Mouse (Mus musculus) liver, embryonic 11.5 days (tissue): ENCODE results near the gene Ugt1a8. TPM values are rescaled to one million over a fixed set of nuclear protein-coding genes. Genes with fewer than 3 reads are reported as not detected.
A peak's percentile ranks its signal among the peaks of the same experiment; 100 is the strongest.

Source experiments
- ATAC-seq: fragments of 200-750 bp; cut with Nextera tagmentation; replicated peaks from 2 replicates; pipeline ENCODE4 v1.8.0; 2017; ENCODE audit warnings: moderate number of reproducible peaks, mild to moderate bottlenecking, moderate TSS enrichment, moderate library complexity; ENCODE audit not compliant: low FRiP score
- DNase-seq: peaks from one replicate; pipeline ENCODE4 v3.0.0-alpha.2; 2017; ENCODE audit warnings: low spot score
- H3K27ac ChIP-seq: fragments of 300-500 bp; sonication (generic); 2 replicates; pipeline ENCODE4 v1.5.1; 2014; ENCODE audit warnings: mild to moderate bottlenecking, low read depth, low read length, control low read depth
- H3K27me3 ChIP-seq: fragments of 300-500 bp; sonication (generic); replicated peaks from 2 replicates; pipeline ENCODE4 v1.6.1; 2014; ENCODE audit warnings: low read length, mixed read lengths; ENCODE audit not compliant: control insufficient read depth, insufficient read depth
- H3K36me3 ChIP-seq: fragments of 300-500 bp; sonication (generic); 2 replicates; pipeline ENCODE4 v1.6.1; 2014; ENCODE audit warnings: mild to moderate bottlenecking, low read length, moderate library complexity, mixed read lengths; ENCODE audit not compliant: control insufficient read depth, insufficient read depth
- H3K4me1 ChIP-seq: fragments of 300-500 bp; sonication (generic); replicated peaks from 2 replicates; pipeline ENCODE4 v1.6.1; 2014; ENCODE audit warnings: low read length, mixed read lengths; ENCODE audit not compliant: control insufficient read depth, insufficient read depth
- H3K4me2 ChIP-seq: fragments of 300-500 bp; sonication (generic); 2 replicates; pipeline ENCODE4 v1.6.1; 2014; ENCODE audit warnings: mild to moderate bottlenecking, control low read depth, moderate library complexity
- H3K4me3 ChIP-seq: fragments of 300-500 bp; sonication (generic); 2 replicates; pipeline ENCODE4 v1.5.1; 2014; ENCODE audit warnings: low read depth, low read length, control low read depth
- H3K9ac ChIP-seq: fragments of 300-500 bp; sonication (generic); 2 replicates; pipeline ENCODE4 v1.6.1; 2014; ENCODE audit warnings: low read depth, low read length, control low read depth
- H3K9me3 ChIP-seq: fragments of 300-500 bp; sonication (generic); 2 replicates; pipeline ENCODE4 v1.6.1; 2016; ENCODE audit warnings: low read length, inconsistent platforms, mixed read lengths; ENCODE audit not compliant: control insufficient read depth
- WGBS: fragments of 180-500 bp; shearing (Covaris S2); extraction: QIAGEN DNeasy Blood & Tissue Kit; methylation state at CpG from one replicate; pipeline ENCODE4 v1.1.7; 2014; 5-methylcytosine and 5-hydroxymethylcytosine counted together
- polyA plus RNA-seq: library from polyadenylated mRNA; unstranded; fragments of >200 nt; fragmentation: Nextera tagmentation; extraction: Ambion mirVana; gene quantifications from 2 replicates; pipeline ENCODE4 v1.2.1, GENCODE M21; 2014

The Ugt1a8 gene
- polyA plus RNA-seq, 1 experiment from 2014 or later, result not detected

DNA sequence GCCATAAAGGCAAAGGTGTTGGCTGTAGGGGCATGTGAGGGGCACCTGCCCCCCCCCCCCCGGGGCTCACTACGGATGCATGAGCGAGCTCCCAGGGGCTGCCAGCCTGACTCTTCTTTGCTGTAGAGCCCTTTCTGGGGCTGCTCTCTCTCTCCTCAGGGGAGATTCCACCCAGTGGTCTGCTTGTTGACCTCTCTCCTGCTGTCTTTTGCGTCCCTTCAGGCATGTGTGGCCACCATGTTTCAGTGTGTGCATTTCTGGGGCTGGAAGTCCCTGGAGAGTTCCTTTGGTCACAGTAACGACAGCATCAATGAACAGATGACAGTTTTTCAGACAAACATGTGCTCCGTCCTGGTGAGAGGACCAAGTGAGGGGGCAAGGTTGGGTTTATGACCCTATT is 170.7 kb downstream of the Ugt1a8 start:
- peaks cover 44% of the 10 kb centered on the region for H3K9me3 ChIP-seq
- no peak overlapping the region for H3K27ac ChIP-seq
- 69% methylated on average over 6 of the region's 6 CpGs for WGBS
- no peak overlapping the region for H3K4me3 ChIP-seq
- no peak overlapping the region for H3K9ac ChIP-seq
- peaks cover 28% of the 10 kb centered on the region for H3K36me3 ChIP-seq
- DNase-seq, result no peak
- H3K4me1 ChIP-seq, result peaks cover 35% of the 10 kb centered on the region
- no peaks in the 10 kb centered on the region for H3K27me3 ChIP-seq
- ATAC-seq, result no peak
- no peak overlapping the region for H3K4me2 ChIP-seq

DNA sequence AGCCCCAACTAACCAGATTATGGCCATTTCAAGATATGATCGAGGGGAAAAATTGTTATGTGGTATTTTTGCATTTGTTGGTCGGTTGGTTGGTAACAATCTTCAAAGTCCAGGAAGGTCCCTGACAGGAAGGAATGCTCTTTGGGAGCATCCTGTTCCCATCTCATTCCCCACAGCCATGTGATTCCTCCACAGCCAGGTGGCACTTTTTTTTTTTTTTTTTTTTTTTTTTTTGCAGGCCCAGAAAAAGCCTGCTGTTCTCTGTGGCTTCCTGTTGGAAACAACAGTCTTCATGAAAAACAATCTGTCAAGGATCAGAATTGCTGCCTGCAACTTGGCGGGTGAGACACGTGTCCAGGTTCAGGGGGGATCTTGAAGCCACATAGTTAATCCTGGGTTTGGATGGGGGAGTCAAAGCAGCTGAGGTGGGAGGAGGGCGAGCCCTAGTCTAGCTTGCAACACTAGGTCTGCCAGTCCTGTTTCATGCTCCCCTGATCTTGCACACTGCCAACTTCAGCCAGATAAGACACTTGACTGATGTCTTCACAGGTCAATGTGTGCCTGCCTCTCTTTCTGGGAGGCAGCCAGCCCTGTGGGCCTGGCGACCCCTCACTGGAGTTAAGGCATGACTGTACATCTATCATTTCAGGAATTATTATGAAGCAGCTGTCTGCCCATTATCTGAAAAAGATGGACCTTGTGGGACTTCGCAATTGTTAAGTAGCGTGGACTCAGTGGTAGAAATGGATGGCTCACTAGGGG is 171.4 kb downstream of the Ugt1a8 start:
- Histone ChIP-seq H3K9me3 (peaks cover 41% of the 10 kb centered on the region), H3K4me2 (no peak overlapping the region), H3K36me3 (peaks cover 35% of the 10 kb centered on the region), H3K27me3 (no peaks in the 10 kb centered on the region), H3K9ac (no peak overlapping the region), H3K4me1 (peaks cover 35% of the 10 kb centered on the region), H3K4me3 (no peak overlapping the region), H3K27ac (no peak overlapping the region)
- ATAC-seq (peak; percentile 10), DNase-seq (peak; percentile 84)
- WGBS, result 58% methylated on average over 8 of the region's 8 CpGs

DNA sequence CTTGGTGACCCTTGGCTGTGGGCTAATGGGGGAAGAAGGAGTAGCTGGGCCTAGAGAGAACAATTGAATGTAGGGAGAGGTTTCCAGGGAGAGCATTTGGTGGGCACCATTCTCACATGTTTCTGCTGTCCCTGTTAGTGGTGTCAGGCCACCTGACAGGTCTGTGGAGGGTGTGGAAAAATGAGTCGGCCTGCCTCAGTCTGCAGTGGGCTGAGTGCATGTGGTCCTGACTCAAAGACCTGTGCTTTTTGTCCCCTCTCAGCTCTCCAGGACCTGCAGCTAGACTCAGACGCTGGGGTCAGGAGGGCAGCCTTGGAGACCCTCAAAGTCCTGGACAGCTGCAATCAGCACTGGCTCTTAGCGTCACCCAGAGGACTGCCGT is 172.0 kb downstream of the Ugt1a8 start:
- H3K27ac ChIP-seq, result no peak overlapping the region; the same call in 1 of the 2 replicates
- ATAC-seq, result peak; percentile 9
- 69% methylated on average over 4 of the region's 4 CpGs for WGBS

DNA sequence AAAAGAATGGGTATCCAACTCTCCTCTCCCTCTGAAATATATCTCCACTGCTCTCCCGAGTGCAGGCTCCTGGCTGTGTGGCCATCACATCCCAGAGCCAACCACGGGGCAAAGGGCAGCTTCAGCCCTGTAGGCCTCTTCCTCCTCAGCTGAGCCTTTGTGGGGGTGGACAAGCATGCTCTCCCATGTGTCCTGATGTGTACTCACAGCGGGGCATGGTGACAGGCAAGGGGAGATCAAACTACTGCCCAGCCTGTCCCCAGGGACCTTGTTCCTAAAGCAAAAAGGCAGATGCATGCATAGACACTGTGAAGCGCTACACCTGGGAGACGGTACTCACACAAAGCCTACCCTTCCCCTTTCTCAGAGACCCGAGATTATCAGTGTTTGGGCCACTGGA is 172.5 kb downstream of the Ugt1a8 start:
- H3K9ac ChIP-seq, result no peak overlapping the region
- H3K27me3 ChIP-seq, result no peaks in the 10 kb centered on the region
- no peak overlapping the region for H3K4me2 ChIP-seq
- peaks cover 35% of the 10 kb centered on the region for H3K4me1 ChIP-seq
- WGBS, result 73% methylated on average over 6 of the region's 6 CpGs
- H3K36me3 ChIP-seq, result peaks cover 45% of the 10 kb centered on the region
- no peak overlapping the region for H3K4me3 ChIP-seq
- DNase-seq (no peak), ATAC-seq (peak; percentile 27)
- H3K27ac ChIP-seq, result no peak overlapping the region; the same call in 1 of the 2 replicates
- peaks cover 34% of the 10 kb centered on the region for H3K9me3 ChIP-seq

More for the DNA sequence above, 172.0 kb downstream of the Ugt1a8 start:
- H3K4me1 ChIP-seq, result peaks cover 35% of the 10 kb centered on the region
- no peak for DNase-seq
- peaks cover 39% of the 10 kb centered on the region for H3K9me3 ChIP-seq
- no peak overlapping the region for H3K4me3 ChIP-seq
- H3K36me3 ChIP-seq, result peaks cover 41% of the 10 kb centered on the region
- H3K4me2 ChIP-seq, result no peak overlapping the region
- H3K9ac ChIP-seq, result no peak overlapping the region
- H3K27me3 ChIP-seq, result no peaks in the 10 kb centered on the region

DNA sequence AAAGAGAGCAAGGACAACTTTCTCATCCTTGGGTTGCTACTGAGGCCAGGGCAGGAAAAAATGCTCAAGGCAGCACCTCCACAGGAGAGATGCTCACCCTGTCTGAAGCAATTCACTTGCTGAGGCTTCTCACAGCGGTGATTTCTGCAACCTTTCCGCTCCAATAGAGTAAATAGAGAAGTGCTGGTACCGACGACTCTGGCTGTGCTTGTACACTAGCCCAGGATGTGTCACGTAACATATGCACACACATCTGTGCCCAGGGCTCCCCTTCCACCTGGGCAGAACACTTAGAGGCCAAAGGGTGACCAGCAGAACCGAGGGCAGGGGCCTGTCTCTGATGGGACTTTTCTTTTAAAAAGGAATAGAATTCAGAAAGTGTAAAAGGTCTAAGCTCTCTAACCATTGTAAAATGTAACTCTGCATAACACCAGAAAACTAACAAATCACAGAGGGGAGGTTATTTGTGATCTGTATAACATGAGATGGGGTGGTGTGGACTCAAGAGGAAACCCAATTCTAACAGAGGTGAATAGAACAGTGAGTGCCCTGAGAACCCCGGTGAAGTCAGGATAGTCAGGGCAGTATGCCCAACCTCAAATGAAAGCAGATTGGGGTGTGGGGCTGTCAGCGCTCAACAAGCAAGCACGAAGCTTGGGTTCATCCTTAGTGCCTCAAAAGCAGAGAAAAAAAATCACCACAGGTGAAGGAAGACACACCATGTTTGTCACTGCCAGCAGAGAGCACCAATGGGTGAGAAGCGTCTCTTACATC is 173.2 kb downstream of the Ugt1a8 start:
- no peak overlapping the region for H3K4me2 ChIP-seq
- no peak overlapping the region for H3K9ac ChIP-seq
- 78% methylated on average over 10 of the region's 10 CpGs for WGBS
- H3K36me3 ChIP-seq, result peaks cover 52% of the 10 kb centered on the region
- peaks cover 35% of the 10 kb centered on the region for H3K4me1 ChIP-seq
- no peaks in the 10 kb centered on the region for H3K27me3 ChIP-seq
- ATAC-seq (0 out of 2 replicates have a peak, but pooled peaks have one; percentile 0), DNase-seq (no peak)
- peaks cover 33% of the 10 kb centered on the region for H3K9me3 ChIP-seq
- no peak overlapping the region for H3K4me3 ChIP-seq
- no peak overlapping the region for H3K27ac ChIP-seq

DNA sequence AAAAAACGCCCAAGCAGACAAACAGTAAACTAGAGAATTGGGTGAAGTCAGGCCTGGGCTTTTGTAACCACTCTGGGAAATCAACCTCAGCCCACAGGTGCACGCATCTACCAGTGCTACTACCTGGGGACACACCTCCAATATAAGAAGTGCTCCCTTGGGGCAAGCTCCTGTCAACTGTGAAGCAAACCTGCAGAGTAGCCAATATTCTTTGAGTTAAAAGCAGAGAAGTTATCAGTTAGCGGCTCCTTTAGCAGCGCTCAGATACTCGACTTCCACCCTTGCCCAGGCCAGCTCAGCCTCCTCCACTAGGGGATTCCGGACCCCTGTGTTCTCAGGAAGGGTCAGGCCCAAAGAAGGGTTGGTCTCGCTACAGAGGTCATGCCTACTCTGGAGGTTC is 174.1 kb downstream of the Ugt1a8 start:
- Histone ChIP-seq H3K4me1 (peaks cover 35% of the 10 kb centered on the region), H3K9me3 (peaks cover 27% of the 10 kb centered on the region), H3K27me3 (no peaks in the 10 kb centered on the region), H3K4me2 (no peak overlapping the region), H3K9ac (no peak overlapping the region), H3K36me3 (peaks cover 61% of the 10 kb centered on the region), H3K4me3 (no peak overlapping the region), H3K27ac (no peak overlapping the region)
- DNase-seq (no peak), ATAC-seq (peak; percentile 8)
- WGBS, result 84% methylated on average over 7 of the region's 7 CpGs

DNA sequence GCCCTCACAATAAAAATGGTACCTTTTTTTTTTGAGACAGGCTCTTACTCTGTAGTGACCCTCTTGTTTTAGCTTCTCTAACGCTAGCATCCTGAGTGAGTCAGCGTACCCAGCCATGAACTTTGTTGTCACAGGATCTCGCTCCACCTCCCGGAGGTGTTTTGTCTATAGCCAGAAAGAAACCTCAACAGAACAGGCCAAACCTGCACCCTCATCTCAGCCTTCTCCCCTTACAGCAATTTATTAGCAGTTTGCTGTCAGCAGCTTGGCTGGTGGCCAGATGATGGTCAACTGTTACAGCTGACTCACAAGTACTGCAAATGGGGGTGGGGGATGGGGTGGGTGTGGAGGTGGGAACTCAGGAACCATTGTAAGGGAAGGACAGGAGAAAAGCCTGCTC is 174.6 kb downstream of the Ugt1a8 start:
- DNase-seq, result no peak
- 80% methylated on average over 4 of the region's 4 CpGs for WGBS

DNA sequence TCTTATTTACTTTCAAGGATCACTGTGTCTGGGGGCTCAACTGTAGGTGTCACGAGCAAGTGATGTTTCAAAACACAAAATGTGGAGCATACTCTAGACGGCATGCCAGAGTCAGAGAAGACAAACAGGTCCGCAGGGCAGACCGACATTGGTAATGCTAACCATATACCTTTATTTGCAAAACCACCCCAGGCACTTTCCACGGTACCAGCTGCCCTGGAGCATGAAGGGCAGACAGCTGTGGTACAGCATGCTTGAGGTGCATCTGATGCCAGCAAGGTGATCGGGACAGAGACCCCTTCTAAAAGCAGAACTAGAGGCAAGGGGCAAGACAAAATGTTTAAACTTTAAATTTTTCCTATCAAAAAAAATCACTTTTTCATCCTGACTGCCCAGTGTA is 175.3 kb downstream of the Ugt1a8 start:
- peaks cover 74% of the 10 kb centered on the region for H3K36me3 ChIP-seq
- H3K9ac ChIP-seq, result no peak overlapping the region
- DNase-seq (no peak), ATAC-seq (no peak)
- H3K4me2 ChIP-seq, result no peak overlapping the region
- H3K4me3 ChIP-seq, result no peak overlapping the region
- H3K9me3 ChIP-seq, result peaks cover 22% of the 10 kb centered on the region
- peaks cover 35% of the 10 kb centered on the region for H3K4me1 ChIP-seq
- no peaks in the 10 kb centered on the region for H3K27me3 ChIP-seq
- 74% methylated on average over 6 of the region's 6 CpGs for WGBS
- H3K27ac ChIP-seq, result no peak overlapping the region

More for the DNA sequence above, 174.6 kb downstream of the Ugt1a8 start:
- H3K9me3 ChIP-seq, result peaks cover 23% of the 10 kb centered on the region
- no peak overlapping the region for H3K27ac ChIP-seq
- H3K4me3 ChIP-seq, result no peak overlapping the region
- no peak for ATAC-seq
- H3K36me3 ChIP-seq, result peaks cover 67% of the 10 kb centered on the region
- no peaks in the 10 kb centered on the region for H3K27me3 ChIP-seq
- peaks cover 35% of the 10 kb centered on the region for H3K4me1 ChIP-seq
- H3K4me2 ChIP-seq, result no peak overlapping the region
- H3K9ac ChIP-seq, result no peak overlapping the region
